Mouse (Mus musculus) layer of hippocampus, adult 9-10 months (tissue): ENCODE results near the gene Nfatc2ip.
"Not testable (repeated sequence)": the region's sequence is repeated elsewhere in the genome, so short reads cannot be mapped to it uniquely, and the experiment has no call there.

ENCODE experiments used
- DNase-seq: peaks from one replicate; pipeline ENCODE4 v3.0.0; 2022; ENCODE audit warnings: low spot score

Nfatc2ip gene

GRCm38 (mm10) chr7:126408686-126409085, 12.1 kb upstream of the Nfatc2ip start:
- DNase-seq, result no peak

- not testable (repeated sequence) for DNase-seq
Measured at GRCm38 (mm10) chr7:126402518-126402917, 6.0 kb upstream of the Nfatc2ip start.

DNA sequence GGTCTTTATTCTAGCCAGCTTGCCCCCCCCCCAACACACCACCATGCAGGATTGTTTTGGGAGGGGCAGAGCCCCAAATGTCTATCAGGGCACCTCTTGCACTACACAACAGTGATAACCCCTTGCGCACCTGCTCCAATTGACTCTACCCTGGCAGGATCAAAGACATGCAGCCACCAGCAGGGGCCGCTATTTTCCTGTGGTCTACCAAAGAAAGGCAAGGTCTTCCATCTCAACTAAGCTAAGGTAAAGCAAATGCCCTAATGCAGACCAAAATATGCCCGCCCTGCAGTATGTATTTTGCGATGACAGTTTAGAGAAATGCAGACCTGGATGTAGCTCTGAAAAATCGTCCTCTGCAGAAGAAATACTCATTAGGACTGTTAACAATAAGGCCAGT, 3.0 kb upstream of the Nfatc2ip start:
- DNase-seq, result peak; percentile 50

GRCm38 (mm10) chr7:126397822-126398221, 1.3 kb upstream of the Nfatc2ip start:
- DNase-seq, result no peak

- DNase-seq, result no peak
Measured at GRCm38 (mm10) chr7:126397221-126397620, 684 bp upstream of the Nfatc2ip start.

DNA sequence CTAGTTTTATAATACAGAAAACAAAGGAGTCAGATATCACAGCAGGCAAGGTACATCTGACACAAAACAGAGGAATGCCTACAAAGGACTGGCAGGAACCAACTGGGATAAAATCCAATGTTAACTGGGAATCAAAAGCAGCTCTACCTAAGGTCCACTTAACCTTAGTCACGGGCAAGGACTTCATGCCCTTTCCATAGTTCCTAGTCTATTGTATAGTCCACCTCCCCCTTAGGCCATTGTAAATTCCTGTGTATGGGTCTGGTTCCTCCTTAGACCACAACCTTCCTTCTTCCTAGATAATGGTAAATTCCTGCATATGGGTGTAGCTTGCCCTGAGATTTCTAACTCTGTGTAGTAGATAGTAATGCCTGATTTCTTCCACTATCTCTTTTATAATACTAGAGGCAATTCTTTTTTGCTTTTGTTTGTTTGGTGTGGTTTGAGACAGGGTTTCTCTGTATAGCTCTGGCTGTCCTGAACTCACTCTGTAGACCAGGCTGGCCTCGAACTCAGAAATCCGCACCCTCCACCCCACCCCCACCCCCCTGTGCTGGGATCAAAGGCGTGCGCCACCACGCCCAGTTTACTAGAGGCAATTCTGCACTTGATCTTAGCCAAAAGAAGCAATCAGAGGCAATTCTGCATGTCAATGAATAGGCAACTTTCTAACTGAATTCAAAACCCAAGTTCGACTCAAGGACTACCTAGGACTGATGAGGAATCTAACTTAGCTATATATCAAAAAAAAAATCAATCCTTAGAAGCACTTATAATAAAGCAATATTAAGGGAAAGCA, 4.3 kb downstream of the Nfatc2ip start:
- not testable (repeated sequence) for DNase-seq

DNA sequence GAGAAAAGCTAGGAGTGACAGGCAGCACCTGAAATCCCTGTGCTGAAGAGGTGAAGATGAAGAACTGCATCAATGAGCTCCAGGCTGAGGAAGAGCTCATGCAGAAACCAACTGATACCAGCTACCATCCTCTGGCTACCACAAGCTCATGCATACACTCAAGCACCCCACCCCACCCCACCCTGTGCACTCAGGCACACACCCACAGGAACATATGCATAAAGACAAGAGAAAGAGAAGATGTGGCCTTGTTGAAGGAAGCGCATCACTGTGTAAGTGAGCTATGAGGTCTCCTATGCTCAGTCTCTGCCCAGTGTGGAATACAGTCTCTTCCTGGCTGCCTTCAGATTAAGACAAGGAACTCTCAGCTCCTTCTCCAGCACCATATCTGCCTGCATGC, 8.4 kb downstream of the Nfatc2ip start:
- DNase-seq, result no peak

DNA sequence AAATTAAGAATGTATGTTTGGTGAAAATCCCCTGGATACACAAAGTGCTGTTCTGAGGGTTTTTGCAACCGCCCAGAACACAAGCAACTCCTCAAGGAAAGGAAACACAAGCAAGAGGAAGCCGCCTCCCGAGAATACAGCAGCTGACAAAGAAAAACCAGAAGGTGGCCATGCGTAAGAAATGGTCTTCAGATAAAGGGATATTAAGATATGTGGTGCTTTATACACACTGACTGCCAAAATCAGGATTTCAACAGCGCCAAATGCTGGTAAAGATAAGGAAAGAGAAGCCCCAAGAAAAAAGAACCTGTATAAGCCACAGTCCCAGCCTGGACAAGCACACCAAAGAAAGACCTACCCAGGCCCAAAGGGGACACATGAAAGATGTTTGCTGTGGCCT, 13.0 kb downstream of the Nfatc2ip start:
- DNase-seq, result no peak

DNA sequence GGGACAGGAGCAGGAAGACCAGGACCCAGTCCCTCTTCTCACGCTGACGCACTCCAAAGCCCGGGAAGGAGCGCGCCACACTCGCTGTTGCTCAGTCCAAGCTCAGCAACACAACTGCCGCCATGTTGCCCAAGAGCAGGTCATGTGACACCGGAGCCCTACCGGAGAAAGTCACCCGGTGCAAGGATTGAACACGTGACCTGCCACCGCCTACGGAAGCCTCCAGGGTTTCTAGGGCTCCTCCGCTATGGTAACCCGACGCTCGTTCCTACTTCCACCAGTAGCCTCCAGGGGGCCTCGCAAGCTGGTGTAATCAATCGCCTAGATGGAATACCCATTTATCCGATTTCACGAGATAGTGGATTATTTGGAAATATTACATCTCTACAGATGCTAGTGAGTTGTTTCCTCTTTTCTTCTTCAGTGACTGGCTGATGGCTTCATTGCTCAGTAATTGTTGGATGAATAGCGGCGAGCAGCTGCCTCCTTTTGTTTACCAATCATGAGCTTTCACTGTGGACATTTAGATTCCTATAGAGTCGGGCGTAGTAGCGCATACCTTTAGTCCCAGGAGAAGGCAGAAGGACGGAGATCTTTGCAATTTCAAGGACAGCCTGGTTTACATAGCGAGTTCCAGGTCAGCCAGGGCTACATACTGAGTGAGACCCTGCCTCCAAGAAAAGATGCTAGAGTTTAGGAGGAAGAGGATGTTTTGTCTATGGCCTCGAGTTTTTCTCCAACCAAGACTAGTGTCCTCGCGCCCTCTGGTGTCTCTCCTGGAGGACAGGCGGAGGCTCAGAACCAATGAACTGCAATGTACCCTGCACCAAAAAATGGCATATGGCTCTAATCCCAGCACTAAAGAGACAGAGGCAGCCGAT, 19.0 kb downstream of the Nfatc2ip start, which contains the start of gene Spns1:
TSS of gene Spns1 (minus strand) at position 173 of the 881 bp plus-strand sequence.
- DNase-seq, result peak; percentile 95

GRCm38 (mm10) chr7:126376903-126377277, 19.6 kb downstream of the Nfatc2ip start:
- DNase-seq, result no peak

DNA sequence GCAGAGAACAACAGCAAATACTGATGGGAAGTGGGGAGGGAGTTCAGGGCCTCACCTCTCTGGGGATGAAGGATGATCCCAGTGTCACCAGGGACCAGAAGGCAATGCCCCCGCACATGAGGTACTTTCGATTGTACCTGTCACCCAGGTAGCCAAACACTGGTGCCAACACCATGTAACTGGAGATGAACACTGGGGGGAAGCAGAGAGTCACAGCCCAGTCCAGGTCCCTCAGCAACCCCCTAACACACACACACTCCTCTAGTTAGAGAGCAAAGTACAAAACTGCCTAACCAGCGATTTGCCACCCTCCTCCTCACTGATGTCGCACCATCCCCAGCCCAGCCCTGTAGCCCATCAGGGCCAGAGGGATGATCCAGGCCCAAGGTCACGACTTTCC, 21.5 kb downstream of the Nfatc2ip start:
- no peak for DNase-seq

GRCm38 (mm10) chr7:126374526-126374925, 22.0 kb downstream of the Nfatc2ip start:
- no peak for DNase-seq

GRCm38 (mm10) chr7:126373007-126373406, 23.5 kb downstream of the Nfatc2ip start:
- DNase-seq, result no peak

GRCm38 (mm10) chr7:126369393-126369792, 27.1 kb downstream of the Nfatc2ip start, which contains the start of gene Lat:
TSS of gene Lat (minus strand) at chr7:126369570.
- DNase-seq, result no peak

GRCm38 (mm10) chr7:126368367-126368766, 28.2 kb downstream of the Nfatc2ip start:
- no peak for DNase-seq

DNA sequence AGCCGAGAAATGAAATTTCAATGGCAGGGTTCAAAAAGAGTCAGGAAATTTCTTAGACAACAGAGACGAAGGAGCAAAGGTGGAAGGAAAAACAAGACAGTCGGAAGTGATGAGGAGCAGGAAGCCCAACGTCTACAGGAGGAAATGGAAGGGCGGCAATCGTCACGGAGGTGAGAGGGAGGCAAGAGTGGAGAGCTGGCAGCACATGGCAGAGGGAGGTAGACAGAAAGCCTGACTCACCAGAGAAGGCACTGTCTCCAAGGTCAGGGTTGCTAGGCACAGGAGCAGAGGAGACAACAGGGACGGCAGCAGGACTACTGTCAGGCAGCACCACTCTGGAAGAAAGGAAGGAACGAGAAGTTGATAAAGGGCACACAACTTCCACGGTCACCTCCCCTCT, 28.9 kb downstream of the Nfatc2ip start:
- no peak for DNase-seq

DNA sequence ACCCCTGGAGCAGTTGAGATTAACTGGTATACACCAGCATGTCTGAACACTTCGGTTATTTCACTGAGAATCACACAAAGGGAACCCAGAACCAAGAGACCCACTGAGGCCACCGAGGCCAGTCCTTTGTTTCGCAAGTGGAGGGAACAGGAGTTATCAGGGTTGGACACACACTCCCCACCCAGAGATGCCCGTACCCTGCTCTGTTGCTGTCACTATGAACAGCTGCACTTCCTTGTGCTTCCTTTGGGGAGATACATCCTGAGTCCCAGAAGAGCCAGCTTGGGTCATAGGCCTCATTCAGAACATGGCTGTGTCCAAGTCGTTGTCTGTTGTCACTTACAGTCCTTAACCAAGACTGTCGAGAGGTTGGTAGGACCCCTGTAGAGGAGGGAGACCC, 33.5 kb downstream of the Nfatc2ip start:
- no peak for DNase-seq

GRCm38 (mm10) chr7:126359049-126359448, 37.5 kb downstream of the Nfatc2ip start:
- no peak for DNase-seq

DNA sequence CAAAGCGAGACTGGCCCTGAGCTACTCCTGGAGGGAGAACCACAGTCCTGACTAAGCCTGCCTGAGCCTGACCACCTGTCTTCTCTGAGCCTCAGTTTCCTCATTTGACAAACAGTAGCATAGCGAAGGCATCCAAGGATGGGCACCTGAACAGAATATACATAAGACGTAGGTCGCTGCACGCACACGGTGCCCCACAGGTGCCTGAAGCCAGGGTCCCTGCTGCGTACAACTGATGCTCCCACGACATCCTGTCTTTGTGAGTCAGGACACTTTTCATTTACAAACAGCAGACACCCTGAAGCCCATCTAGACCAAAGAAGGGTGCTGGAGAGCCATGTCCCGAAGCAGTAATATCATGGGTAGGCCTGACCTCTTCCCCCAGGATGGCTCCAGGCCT, 38.1 kb downstream of the Nfatc2ip start:
- DNase-seq, result no peak

- DNase-seq, result no peak
Measured at GRCm38 (mm10) chr7:126357838-126358237, 38.7 kb downstream of the Nfatc2ip start.

GRCm38 (mm10) chr7:126356793-126357591, 39.5 kb downstream of the Nfatc2ip start:
- DNase-seq, result no peak
